Mouse (Mus musculus) liver, postnatal 0 days (tissue): ENCODE data around the gene Ttc8. TPM values are rescaled to one million over a fixed set of nuclear protein-coding genes. Genes with fewer than 3 reads are reported as not detected.
"Not testable (repeated sequence)": the region's sequence is repeated elsewhere in the genome, so short reads cannot be mapped to it uniquely, and the experiment has no call there.

Experiments
- ATAC-seq: fragments of 200-750 bp; cut with Nextera tagmentation; 2 replicates; pipeline ENCODE4 v1.8.0; 2017; ENCODE audit warnings: mild to moderate bottlenecking, moderate library complexity
- DNase-seq: peaks from one replicate; pipeline ENCODE4 v3.0.0-alpha.2; 2016
- H3K27ac ChIP-seq: fragments of 300-500 bp; sonication (generic); 2 replicates; pipeline ENCODE4 v1.5.1; 2014; ENCODE audit warnings: antibody characterized with exemption, moderate library complexity, mild to moderate bottlenecking, low read depth
- H3K27me3 ChIP-seq: fragments of 300-500 bp; sonication (generic); 2 replicates; pipeline ENCODE4 v1.6.1; 2014; ENCODE audit warnings: low read length, control low read depth, mixed read lengths; ENCODE audit not compliant: insufficient read depth
- H3K36me3 ChIP-seq: fragments of 300-500 bp; sonication (generic); replicated peaks from 2 replicates; pipeline ENCODE4 v1.6.1; 2014; ENCODE audit warnings: mild to moderate bottlenecking, control low read depth, low read length, moderate library complexity, mixed read lengths; ENCODE audit not compliant: insufficient read depth
- H3K4me1 ChIP-seq: fragments of 300-500 bp; sonication (generic); 2 replicates; pipeline ENCODE4 v1.6.1; 2014; ENCODE audit warnings: antibody characterized with exemption, mild to moderate bottlenecking, control low read depth; ENCODE audit not compliant: insufficient read depth
- H3K4me2 ChIP-seq: fragments of 300-500 bp; sonication (generic); 2 replicates; pipeline ENCODE4 v1.6.1; 2014; ENCODE audit warnings: low read depth, mild to moderate bottlenecking, low read length, moderate library complexity, mixed read lengths
- H3K4me3 ChIP-seq: fragments of 300-500 bp; sonication (generic); 2 replicates; pipeline ENCODE4 v1.5.1; 2014; ENCODE audit warnings: low read depth, low read length
- H3K9ac ChIP-seq: fragments of 300-500 bp; sonication (generic); replicated peaks from 2 replicates; pipeline ENCODE4 v1.6.1; 2014; ENCODE audit warnings: mild to moderate bottlenecking, moderate library complexity
- H3K9me3 ChIP-seq: fragments of 300-500 bp; sonication (generic); 2 replicates; pipeline ENCODE4 v1.6.1; 2016; ENCODE audit warnings: mild to moderate bottlenecking, control low read depth, low read length, mixed read lengths
- CTCF ChIP-seq: sonication (generic); IDR thresholded peaks from 2 replicates; pipeline ENCODE4 v1.5.1; 2016; ENCODE audit warnings: antibody characterized with exemption, low read depth
- EP300 ChIP-seq: IDR thresholded peaks from 2 replicates; pipeline ENCODE4 v1.6.1; 2016; ENCODE audit warnings: antibody characterized with exemption, low read depth, mild to moderate bottlenecking
- WGBS: fragments of 180-500 bp; shearing (Covaris S2); extraction: QIAGEN DNeasy Blood & Tissue Kit; methylation state at CpG from one replicate; pipeline ENCODE4 v1.1.7; 2014; ENCODE audit not compliant: insufficient replicate concordance; 5-methylcytosine and 5-hydroxymethylcytosine counted together
- polyA plus RNA-seq: library from polyadenylated mRNA; unstranded; fragments of >200 nt; fragmentation: Nextera tagmentation; extraction: Ambion mirVana; gene quantifications from 2 replicates; pipeline ENCODE4 v1.2.1, GENCODE M21; 2015

The Ttc8 gene
- polyA plus RNA-seq, 1 experiment from 2014 or later = 2.2 TPM

DNA sequence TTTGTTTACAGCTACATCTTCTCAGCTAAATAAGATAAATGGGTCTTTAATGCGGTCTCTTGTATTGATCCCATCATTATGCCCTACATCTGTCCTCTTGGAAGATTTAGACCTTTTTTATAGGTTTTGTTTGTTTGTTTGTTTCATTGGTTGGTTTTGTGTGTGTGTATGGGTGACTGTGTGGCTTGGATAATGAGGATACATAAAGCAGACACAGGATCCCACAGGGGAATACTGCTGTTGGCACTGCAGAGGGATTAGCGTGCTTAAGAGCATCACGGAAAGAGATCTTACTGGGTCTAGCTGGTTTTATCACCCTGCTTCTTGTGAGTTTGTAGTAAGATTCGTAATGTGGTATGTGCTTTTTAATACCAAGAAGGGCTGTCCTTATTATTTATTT is 10.8 kb downstream of the Ttc8 start:
- no peaks in the 10 kb centered on the region for H3K27me3 ChIP-seq
- no peak overlapping the region for H3K4me2 ChIP-seq
- no peak overlapping the region for H3K27ac ChIP-seq
- no peaks in the 10 kb centered on the region for H3K9me3 ChIP-seq
- H3K36me3 ChIP-seq = no peaks in the 10 kb centered on the region
- ATAC-seq (no peak), DNase-seq (no peak)
- no peaks in the 10 kb centered on the region for H3K4me1 ChIP-seq
- no peak overlapping the region for H3K9ac ChIP-seq
- no peak for TF ChIP-seq EP300
- TF ChIP-seq CTCF = no peak
- WGBS = 86% methylated on average over 4 of the region's 4 CpGs
- no peak overlapping the region for H3K4me3 ChIP-seq

DNA sequence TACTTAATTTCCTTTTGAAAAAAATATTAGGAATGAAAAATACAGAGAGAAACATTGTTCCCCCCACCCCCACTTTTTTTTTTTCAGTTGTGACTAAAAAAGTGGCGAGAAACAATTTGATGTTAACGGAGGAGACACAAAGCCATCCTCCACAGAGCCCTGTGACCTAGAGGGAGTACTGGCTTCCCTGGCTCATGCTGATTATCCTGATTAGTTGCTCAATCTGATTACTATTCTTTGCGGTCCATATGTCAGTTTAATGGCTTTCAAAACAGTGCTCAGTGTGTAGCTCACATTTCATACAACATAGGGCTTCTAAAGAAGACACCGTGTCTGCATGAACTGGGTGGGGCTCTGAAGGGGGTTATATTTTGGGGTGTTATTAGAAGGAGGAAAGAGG is 12.1 kb downstream of the Ttc8 start:
- 91% methylated on average over 4 of the region's 4 CpGs for whole genome bisulfite sequencing
- DNase-seq = no peak
- Histone ChIP-seq H3K27me3 (no peaks in the 10 kb centered on the region), H3K9ac (no peak overlapping the region), H3K4me3 (no peak overlapping the region), H3K4me1 (no peaks in the 10 kb centered on the region), H3K36me3 (no peaks in the 10 kb centered on the region), H3K4me2 (no peak overlapping the region), H3K9me3 (no peaks in the 10 kb centered on the region), H3K27ac (no peak overlapping the region)
- ATAC-seq = no peak
- TF ChIP-seq CTCF (no peak), EP300 (no peak)

DNA sequence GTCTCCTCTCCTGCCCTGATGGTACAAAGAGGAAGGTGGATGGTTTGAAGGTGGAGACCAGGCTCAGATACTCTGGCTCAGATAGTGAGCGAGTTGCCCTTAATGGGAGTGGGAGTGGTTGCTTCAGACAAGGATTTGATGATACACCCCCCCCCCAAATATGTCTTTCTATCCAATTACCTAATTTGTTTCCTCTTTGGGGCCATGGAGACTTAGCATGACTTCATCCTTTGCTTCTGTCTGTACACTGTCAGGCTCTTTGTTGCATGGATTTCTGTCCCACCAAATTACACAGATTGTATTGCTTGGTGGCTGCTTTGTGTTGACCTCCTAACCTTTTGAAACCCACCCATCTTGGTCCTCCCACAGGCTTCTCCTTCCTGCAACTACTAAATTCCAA is 12.5 kb downstream of the Ttc8 start:
- H3K36me3 ChIP-seq = no peaks in the 10 kb centered on the region
- no peaks in the 10 kb centered on the region for H3K4me1 ChIP-seq
- H3K9me3 ChIP-seq = no peaks in the 10 kb centered on the region
- no peak overlapping the region for H3K4me3 ChIP-seq
- H3K27me3 ChIP-seq = no peaks in the 10 kb centered on the region
- H3K4me2 ChIP-seq = no peak overlapping the region
- TF ChIP-seq CTCF (no peak), EP300 (no peak)
- no peak overlapping the region for H3K27ac ChIP-seq
- ATAC-seq = no peak
- DNase-seq = no peak
- WGBS = 80% methylated on average over 1 of the region's 1 CpGs
- H3K9ac ChIP-seq = no peak overlapping the region

DNA sequence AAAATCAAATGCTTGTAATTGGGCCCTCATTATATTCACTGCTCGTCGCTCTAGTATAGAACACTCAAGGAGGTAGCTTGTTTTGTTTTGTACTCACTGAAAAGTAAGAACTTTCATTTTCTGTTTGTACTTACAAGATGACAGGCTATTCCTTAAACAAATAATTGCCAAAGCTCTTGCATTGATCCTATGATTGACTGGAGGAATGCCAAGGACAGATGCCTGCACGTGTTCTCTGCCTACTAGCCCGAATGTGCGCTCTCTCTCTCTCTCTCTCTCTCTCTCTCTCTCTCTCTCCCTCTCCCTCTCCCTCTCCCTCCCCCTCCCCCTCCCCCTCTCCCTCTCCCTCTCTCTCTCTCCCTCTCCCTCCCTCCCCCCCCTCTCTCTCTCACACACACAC is 30.9 kb downstream of the Ttc8 start:
- DNase-seq (peak; percentile 19), ATAC-seq (peak; percentile 72)
- H3K4me2 ChIP-seq, H3K27me3 ChIP-seq, H3K4me1 ChIP-seq, H3K36me3 ChIP-seq, H3K9ac ChIP-seq, H3K4me3 ChIP-seq, H3K9me3 ChIP-seq, H3K27ac ChIP-seq: not testable (repeated sequence)
- WGBS = 69% methylated on average over 5 of the region's 5 CpGs

DNA sequence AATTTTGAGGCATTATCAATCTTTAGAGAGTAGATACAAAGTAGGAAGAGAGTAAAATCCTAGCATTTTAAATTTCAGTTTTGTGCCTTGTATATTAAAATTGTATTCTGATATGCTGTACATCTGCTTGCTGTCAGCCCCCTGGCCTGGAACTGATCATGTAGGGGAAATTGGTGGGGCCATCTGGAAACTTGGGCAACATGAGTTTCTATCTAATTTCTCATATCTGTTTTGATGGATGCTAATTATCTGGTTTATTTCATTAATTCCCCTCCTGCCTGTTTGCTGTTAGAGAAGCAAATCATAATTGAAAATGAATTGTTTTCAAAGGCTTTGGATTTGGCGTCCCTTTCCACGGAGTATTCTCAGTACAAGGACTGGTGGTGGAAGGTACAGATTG is 36.6 kb downstream of the Ttc8 start:
- H3K4me3 ChIP-seq = no peak overlapping the region
- ATAC-seq = no peak
- TF ChIP-seq EP300 = no peak
- TF ChIP-seq CTCF = no peak
- H3K27me3 ChIP-seq = no peaks in the 10 kb centered on the region
- H3K36me3 ChIP-seq = no peaks in the 10 kb centered on the region
- no peak overlapping the region for H3K9ac ChIP-seq
- H3K4me1 ChIP-seq = no peaks in the 10 kb centered on the region
- H3K9me3 ChIP-seq = no peaks in the 10 kb centered on the region
- H3K4me2 ChIP-seq = no peak overlapping the region
- no peak overlapping the region for H3K27ac ChIP-seq
- 83% methylated on average over 2 of the region's 2 CpGs for WGBS
- DNase-seq = no peak

DNA sequence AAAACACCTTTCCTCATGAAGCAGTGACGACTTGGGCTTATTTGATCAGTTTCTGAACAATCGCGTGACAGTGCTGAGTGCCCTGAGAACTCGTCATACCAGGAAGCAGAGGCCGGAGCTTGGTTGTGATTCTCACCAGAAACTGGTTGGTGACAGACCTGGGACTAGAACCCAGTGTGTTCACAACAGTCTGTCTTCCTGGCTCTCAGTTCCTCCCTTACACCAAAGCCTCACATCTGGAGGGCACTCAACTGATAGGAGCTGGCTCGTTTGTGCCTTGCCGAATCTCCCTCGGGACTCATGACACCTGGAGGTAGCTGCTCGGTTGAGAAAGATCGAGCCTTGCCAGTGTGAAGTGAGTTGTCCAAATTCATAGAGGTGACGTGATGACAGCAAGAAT is 37.1 kb downstream of the Ttc8 start:
- no peak for DNase-seq
- no peaks in the 10 kb centered on the region for H3K4me1 ChIP-seq
- H3K27me3 ChIP-seq = no peaks in the 10 kb centered on the region
- no peak overlapping the region for H3K27ac ChIP-seq
- no peak for ATAC-seq
- no peak overlapping the region for H3K4me2 ChIP-seq
- 74% methylated on average over 11 of the region's 11 CpGs for WGBS
- no peak for TF ChIP-seq CTCF
- no peak for TF ChIP-seq EP300
- no peaks in the 10 kb centered on the region for H3K9me3 ChIP-seq
- no peak overlapping the region for H3K4me3 ChIP-seq
- H3K9ac ChIP-seq = no peak overlapping the region
- H3K36me3 ChIP-seq = no peaks in the 10 kb centered on the region

DNA sequence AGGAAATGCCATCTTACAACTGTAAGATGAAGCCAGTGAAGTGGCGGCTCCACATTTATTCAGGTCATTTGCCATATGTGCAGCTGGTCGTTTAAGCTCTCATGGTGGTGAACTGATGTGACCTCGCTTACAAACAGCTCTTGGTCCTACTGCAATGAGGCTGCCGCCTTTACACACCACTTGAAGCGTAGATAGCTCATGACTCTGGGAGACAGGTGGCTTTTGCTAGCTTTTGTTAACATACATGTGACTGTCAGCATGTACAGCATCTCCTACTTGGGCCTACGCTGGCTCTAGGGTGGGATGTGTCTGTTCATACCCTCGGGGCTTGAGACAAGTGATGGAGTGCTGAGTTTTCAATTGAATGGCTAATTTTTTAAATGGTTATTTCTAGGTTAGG is 40.6 kb downstream of the Ttc8 start:
- no peak overlapping the region for H3K4me3 ChIP-seq
- H3K27ac ChIP-seq = no peak overlapping the region
- no peak overlapping the region for H3K9ac ChIP-seq
- no peak overlapping the region for H3K4me2 ChIP-seq
- DNase-seq = no peak
- 82% methylated on average over 7 of the region's 7 CpGs for WGBS
- no peak for ATAC-seq
- no peak for TF ChIP-seq EP300
- TF ChIP-seq CTCF = no peak
- no peaks in the 10 kb centered on the region for H3K9me3 ChIP-seq
- no peaks in the 10 kb centered on the region for H3K4me1 ChIP-seq
- no peaks in the 10 kb centered on the region for H3K36me3 ChIP-seq
- no peaks in the 10 kb centered on the region for H3K27me3 ChIP-seq
